Mouse (Mus musculus) left cerebral cortex, postnatal 25 days (tissue): Measurements from ENCODE around the gene Smyd3. TPM values are rescaled to one million over a fixed set of nuclear protein-coding genes. Genes with fewer than 3 reads are reported as not detected.

Experiments
- DNase-seq, 2 experiments: peaks; one replicate each; pipeline ENCODE4 v3.0.0; 2022; ENCODE audit warnings: low spot score in 2 of 2, mixed read lengths in 1 of 2
- intact Hi-C: fragments of 180-260 bp; cut with DNase I; formaldehyde crosslinking; loops from one replicate; pipeline ENCODE4 v1.15.1; 2025
- total RNA-seq, 2 experiments: library from RNA; stranded (reverse); gene quantifications; 2 replicates each; pipeline ENCODE4 v1.2.3; 2021

Gene Smyd3
- total RNA-seq, 2 experiments from 2014 or later = 22.1 to 23.6 TPM

DNA sequence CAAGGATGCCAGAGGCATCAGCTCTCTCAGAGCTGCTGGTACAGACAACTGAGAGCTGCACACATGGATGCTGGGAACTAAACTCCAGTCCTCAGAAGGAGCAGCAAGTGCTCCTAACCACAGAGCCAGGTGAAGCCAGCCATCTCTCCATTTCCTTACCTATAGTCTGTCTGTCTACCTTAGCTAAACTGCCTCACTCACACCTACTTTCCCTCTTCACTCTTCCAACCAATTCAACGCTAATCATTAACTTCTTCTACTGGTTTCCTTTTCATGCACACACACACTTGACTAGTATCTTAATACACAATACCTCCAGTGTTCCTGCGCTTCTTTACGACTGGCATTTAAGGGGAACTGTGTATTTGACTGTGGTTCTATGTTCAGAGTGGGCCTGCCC lies 22.0 kb upstream of the Smyd3 start:
- no peak for DNase-seq
- intact Hi-C loops = loop anchor here (10.0 kb wide), 1 partner anchor 195 kb away; no protein-coding TSS in a partner anchor

DNA sequence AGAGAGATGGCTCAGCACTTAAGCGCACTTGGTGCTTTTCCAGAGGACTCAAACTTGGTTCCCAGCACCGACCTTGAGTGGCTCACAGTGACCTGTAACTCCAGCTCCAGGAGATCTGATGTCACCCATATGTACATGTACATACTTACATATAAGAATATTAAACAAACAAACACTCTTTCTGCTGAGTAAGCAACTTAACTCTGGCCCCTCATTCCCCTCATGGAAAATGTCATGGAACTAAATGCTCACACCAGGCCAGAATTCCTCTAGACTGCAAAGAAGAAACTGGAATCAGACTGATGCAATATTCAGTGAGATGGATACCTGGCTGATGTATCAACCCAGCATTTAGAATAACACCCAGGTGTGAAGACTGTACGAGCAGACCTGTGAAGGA lies 21.2 kb upstream of the Smyd3 start:
- DNase-seq = no peak
- intact Hi-C loops = loop anchor here (10.0 kb wide), 1 partner anchor 196 kb away; no protein-coding TSS in a partner anchor

DNA sequence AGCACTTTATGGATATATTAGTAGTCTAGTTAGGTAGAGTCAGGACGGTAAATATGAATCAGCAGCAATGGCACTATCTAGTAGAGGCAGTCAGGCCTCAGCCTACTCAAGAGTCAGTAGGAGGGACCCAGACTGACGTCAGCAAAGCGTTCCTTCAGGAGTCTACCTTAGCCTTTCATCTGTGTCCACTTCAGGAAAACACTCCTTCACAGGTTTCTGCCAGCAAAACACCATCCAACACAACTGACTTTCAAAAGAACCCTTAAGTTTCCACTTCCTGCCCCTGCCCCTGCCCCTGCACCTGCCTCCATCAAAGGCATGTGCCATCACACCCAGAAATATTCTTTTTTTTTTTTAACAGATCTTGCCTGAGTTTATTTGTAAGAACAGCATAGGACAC lies 2.1 kb upstream of the Smyd3 start:
- intact Hi-C loops = no loop called here

DNA sequence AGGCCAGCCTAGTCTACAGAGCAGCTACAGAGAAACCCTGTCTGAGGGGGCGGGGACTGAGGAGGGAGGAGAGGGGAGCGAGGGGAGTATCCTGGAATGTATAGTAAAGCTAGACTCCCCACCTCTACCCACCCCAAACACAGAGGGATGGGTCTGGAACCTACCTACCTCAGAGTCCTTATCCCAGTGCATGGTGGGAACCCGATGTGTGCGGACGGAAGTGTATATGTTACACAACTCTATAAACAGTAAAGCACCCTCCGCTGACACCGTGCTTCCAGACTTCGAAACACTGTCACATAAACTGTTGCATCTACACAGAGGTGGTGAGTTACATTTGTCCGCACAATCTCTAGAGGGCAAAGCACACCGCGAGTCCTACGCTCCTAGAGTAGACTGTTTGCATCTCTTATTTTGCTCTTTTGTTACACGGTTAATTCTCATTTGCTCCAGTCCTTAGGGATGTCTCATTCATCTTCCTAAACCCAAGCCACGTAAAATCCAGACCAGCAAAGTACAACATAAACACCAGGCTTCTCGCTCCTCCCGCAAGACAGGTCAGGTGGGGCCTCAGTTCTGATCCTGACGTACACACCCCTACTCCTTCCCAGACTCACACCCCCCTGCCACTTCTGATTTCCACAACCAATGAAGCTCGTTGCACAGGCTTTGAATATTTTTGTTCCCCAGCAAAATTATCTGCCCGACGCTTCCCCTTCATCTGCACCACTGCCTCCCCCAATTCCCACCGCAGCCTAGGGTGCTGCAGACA lies 714 bp downstream of the Smyd3 start:
- intact Hi-C loops = no loop called here

More for the DNA sequence above, 2.1 kb upstream of the Smyd3 start:
- no peak for DNase-seq

DNA sequence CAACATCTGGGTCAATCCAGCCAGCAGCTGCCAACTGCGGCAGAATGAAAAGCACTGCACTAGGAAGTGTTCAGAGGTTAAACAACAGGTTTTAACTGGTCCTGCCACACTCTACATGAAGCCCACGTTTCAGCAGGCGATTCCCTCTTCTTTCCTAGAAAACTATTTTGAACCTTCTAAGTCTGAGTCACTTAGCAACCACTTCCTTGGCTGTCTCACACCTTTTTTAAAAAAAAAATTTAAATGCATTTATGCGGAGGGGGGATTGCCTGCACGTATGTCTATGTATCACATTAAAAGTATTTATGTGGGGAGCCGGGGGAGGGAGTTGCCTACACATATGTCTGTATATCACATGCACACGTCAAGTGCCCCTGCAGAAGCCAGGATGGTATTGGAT lies 5.9 kb downstream of the Smyd3 start:
- intact Hi-C loops = no loop called here
- peak; percentile 18 to 86 for DNase-seq

More for the DNA sequence above, 714 bp downstream of the Smyd3 start:
- DNase-seq = peak; percentile 8 to 11

DNA sequence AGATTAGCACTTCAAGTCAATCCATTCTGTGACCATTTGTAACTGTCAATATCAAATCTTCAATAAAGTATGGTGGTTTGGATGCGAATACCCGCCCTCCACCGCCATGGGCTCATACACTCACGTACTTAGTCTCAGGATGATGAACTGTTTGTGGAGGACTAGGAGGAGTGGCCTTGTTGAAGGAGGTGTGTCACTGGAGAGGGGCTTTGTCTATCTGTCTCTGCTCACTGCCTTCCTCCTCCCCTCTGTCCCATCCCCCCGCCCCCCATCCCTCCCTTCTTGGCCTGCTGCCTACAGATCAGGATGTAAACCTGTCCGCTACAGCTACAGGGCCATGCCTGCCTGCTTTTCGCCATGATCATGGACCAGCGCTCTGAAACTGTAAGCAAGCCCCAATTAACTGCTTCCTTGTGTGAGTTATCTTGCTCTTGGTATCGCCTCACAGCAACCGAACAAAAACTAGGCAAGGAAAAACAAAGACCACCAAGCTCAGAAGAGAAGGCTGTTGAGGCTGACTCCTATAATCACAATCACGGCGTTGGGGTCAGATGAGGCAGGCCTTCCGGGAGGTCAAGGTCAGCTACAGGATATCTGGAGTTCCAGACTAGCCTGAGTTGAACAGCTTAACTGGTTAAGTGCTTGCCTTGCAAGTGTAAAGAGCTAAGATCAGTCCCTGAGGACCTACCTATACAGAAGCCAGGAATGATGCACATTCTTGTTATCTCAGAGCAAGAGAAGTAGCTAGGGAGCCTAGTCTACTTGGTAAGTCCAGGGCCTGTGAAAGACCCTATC lies 7.1 kb downstream of the Smyd3 start:
- intact Hi-C loops = no loop called here

DNA sequence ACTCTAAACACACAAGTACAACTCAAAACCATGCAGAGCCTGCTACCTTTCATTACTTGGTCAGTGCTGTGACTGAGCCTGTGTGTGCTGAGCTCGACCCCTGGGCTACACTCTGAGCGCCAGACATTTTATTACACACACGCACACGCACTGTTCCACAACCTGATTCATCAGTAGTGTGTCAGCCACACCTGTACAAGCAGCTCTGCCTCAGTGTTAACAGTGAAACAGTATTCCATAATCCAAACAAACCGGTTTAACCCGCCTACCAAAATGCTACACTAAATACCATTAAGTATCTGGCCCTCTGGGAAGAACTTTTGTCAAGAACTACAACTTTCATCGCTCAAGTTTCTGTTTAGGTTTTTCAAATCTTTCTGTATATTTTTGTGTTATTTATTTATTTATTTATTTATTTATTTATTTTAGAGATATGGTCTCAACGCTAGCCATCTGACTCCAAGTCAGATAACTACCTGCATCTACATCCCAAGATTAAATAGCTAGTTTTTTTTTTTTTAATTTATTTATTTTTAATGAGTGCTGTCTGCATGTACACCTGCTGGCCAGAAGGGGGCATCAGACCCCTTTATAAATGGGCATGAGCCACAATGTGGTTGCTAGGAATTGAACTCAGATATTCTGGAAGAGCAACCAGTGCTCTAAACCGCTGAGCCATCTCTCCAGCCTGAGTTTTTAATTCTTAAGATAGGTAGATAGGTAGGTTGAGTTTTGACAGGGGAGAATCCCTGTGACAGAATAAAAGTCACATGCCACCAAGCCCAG lies 11.1 kb downstream of the Smyd3 start:
- DNase-seq = peak; percentile 15 to 19

More for the DNA sequence above, 7.1 kb downstream of the Smyd3 start:
- no peak for DNase-seq

DNA sequence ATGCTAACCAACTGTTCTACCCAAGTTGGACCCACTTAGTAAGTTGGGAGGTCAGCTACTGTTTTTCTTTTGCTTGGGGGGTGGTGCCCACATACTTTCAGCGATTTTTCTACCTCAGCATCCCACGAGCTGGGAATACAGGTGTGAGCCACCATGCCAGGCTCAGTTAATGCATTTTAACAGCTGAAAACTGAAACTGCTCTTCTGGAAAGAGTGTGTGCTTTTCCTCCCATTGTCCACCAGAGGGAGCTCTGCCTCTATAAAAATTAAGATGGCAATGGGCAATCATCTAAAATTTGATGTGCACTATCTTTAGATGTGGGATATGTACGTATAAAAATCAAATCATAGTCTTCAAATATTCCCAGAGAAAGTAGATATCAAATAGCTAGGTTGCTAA lies 15.3 kb downstream of the Smyd3 start:
- DNase-seq = peak in 1 of 2 experiments; percentile 14
- intact Hi-C loops = no loop called here

More for the DNA sequence above, 11.1 kb downstream of the Smyd3 start:
- intact Hi-C loops = loop anchor here (2.0 to 5.0 kb wide), 2 partner anchors 118 to 231 kb away; no protein-coding TSS in a partner anchor

DNA sequence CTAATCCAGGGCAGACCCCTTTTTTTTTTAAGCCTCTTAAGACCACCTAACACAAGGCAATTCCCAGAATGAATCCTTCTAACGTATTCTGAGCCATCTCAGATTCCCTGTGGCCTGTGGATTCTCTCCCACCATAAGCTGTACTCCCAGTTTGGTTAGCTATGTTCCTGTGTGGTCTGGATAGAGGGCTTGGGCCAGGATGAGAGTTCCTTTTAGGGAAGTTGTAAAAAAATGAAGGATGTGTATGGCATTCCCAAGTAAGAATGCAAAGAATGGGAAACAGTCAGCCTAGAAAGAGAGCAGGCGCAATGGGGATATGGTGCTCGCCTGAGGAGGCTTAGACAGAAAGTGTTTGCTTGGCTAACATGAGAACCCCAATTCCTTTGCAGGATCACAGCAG lies 18.6 kb downstream of the Smyd3 start:
- no peak for DNase-seq
- intact Hi-C loops = no loop called here

DNA sequence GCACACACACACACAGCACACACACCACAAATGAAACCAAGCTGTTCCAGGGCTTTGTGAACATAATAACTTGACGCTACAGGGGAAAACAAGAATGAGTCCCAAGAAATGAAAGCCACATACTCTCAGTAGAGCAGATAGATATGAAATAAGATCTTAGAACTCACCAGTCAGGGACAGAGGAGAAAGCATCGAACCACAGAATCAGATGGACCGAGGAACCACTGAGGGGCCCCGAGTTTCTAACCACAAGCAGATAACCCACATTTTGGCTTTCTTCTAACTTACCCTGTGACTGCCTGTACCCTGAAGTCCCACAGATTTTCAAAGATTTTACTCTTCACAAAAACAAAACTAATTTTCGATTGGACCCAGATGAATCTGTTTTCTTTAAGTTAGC lies 24.9 kb downstream of the Smyd3 start:
- intact Hi-C loops = no loop called here
- DNase-seq = no peak

DNA sequence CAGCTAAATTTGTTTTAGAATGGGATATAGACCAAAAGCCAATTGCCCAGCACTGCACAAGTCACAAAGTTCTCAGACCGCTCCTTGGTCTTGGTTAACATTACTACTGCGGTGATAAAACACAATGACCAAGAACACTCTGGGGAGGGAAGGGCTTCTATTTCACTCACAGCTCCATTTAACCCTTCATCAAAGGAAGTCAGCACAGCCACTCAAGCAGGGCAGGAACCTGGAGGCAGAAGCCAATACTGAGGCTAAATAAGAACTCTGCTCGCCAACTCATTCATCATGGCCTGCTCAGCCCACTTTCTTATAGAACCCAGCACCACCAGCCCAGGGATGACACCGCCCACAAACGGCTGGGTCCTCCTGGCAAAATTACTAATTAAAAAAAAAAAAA lies 29.3 kb downstream of the Smyd3 start:
- intact Hi-C loops = no loop called here
- DNase-seq = no peak

DNA sequence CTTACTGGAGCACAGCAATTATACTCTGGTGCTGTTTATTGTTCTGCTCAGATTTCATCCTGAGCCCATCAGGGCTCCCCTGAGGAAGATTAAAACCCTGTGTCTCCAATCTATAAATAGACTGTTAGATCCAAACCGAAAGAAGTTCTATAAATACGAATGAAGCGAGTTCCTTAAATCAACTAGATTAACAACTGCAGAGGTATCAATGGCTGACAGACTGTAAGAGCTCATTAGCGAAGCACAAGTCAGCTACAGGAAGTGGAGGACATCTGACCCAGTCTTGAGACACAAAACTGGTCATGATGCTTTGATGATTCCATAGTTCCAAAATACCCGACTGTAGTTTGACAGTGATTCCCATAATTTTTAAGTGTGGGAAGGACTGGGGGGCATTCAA lies 29.9 kb downstream of the Smyd3 start:
- intact Hi-C loops = no loop called here
- DNase-seq = no peak

DNA sequence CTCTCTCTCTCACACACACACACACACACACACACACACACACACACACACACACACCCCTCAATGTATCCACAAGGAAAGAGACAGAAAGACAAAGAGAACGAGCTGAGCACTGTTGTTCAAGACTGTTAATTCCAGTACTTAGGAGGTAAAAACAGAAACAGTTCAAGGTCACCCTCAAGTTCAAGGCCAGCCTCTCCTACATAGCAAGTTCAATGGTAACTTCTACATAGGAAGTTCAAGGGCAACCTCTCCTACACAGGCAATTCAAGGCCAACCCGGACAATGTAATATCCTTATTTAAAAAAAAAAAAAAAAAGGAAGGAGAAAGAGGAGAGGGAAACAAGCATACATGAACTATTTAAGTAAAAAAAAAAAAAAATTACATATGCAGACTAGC lies 30.6 kb downstream of the Smyd3 start:
- intact Hi-C loops = no loop called here
- no peak for DNase-seq

DNA sequence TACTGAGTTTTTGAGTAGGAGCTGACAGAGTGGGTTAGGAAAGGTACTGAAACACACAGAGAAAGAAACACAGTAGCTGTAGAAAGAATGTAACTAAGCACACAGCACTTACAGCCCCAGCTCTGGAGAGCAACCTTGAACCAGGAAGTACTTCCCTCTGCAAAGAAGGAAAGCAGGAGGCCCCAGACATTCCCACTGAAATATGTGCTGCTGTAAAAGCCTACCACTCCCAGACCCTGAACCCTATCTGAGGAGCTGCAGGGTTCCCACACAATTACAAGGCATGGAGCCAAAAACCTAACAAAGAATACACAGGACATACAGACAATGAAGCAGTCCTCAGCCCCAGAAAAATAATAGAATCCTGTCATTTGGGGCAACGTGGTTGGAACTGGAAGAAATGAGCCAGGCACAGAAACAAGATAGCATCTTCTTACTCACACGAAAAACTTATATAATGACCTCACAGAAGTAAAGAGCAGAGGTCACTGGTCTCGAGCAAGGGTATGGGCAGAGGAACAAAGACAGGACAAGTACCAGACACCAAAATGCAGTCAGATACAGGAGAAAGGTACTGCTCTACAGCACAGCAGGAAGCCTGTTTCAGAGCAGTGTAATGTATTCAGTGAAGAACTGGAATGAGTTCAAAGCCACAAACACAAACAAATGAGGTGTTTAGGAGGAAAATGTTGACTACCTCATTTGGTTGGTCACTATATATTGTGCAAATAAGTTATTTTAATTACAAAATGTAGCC lies 31.9 kb downstream of the Smyd3 start:
- intact Hi-C loops = no loop called here
- no peak for DNase-seq

DNA sequence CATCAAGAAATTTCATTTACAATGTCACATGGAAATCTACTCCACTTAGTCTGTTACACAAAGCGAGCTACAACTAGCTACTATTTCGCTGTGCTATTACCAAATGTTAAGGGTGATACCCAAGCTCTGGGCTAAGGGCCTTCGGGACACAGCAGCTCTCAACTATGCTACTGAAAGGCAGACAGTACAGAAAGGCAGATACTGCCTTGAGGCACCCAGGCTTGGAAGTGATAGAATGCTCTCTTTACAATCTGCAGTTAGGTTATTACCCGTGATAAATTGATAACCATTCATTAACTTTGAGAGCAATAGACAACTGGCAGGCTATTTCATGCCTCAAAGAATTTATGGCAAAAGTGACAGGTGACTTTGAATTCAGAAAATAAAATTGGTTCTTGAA lies 37.0 kb downstream of the Smyd3 start:
- DNase-seq = no peak
- intact Hi-C loops = no loop called here

DNA sequence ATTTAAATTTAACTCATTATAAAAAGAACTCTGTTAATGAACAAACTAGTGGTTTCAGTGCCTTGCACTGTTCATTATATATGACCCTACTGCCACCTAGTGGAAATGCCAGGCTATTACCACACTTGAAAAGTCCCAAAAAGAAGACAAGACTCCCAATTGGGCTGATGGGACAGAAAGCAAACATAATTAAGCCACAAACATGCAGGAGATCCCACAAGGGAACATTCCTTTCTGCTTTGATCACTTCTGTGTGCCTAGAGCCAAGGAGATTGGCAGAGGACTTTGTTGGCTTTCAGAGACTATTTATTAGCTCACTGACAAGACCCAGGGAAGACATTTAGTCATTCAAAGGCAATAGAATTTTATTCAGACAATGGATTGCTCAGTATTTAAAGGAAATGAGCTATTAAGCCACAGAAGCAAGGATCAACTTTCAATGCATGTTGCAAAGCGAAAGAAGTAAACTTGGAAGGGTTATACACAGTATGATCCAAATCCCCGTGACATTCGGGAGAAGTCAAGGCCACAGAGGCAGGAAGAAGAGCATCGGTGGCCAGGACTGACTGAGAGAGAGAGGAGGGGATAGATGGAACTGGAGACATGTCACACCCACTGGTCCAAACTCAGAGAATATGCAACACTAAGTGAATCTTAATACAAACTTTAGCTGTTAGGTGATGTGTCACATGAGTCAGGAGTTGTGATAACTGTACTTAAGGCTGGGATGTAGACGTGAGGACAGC lies 40.5 kb downstream of the Smyd3 start:
- peak; percentile 66 to 73 for DNase-seq
- intact Hi-C loops = loop anchor here (2.0 to 10.0 kb wide), 3 partner anchors 245 to 949 kb away; partner anchors contain the start of gene Kif26b

DNA sequence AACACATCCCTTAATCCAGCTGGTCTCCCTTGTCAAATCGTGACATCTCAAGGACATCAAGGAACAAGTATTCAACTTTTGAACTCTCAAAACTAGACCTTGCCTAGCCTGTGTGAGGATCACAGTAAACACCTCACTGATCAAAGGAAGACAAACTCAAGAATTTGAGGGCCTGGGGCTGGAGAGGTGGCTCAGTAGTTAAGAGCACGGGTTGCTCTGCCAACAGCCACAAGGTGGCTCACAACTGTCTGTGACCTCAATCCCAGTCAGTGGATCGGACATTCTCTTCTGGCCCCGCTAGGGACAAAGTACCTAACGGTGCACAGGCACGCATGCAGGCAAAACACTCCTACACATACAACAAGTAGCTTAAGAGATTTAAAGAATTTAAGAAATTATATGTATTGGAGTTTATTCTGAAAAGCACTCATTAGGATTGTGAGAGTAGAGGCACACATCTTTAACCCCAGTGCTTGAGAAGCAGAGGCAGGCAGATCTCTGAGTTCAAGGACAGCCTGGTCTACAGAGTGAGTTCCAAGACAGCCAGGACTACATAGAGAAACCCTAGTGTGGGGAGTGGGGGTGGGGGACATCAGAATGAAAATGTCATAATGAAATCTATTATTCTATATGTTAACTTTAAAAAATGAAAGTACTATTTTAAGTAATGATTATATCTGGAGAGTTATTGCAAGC lies 41.2 kb downstream of the Smyd3 start:
- intact Hi-C loops = loop anchor here (2.0 to 10.0 kb wide), 3 partner anchors 244 to 948 kb away; partner anchors contain the start of gene Kif26b
- no peak for DNase-seq

DNA sequence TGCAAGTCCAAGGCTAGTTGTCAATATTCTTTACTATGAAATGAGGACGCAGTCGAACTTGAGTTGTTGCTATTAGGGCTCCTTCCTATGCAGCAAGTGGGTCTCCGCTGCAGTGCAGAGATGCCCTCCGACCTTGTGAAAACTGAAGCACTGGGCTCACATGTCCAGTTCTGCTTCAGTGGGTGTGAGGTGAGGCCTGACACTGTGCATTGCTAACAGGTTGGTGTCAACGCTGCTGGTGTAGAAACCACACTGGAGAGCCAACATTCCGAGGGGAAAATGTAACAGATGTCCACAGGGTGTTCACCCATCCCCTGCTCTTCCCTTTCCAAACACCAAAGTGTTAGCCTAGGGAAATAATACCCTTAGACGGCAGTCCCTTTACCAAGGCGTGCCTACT lies 43.1 kb downstream of the Smyd3 start:
- intact Hi-C loops = loop anchor here (5.0 to 10.0 kb wide), 2 partner anchors 242 to 330 kb away; no protein-coding TSS in a partner anchor
- DNase-seq = no peak
